Mouse (Mus musculus) stomach, embryonic 15.5 days (tissue): ENCODE measurements around the gene Mapk9. TPM values are rescaled to one million over a fixed set of nuclear protein-coding genes. Genes with fewer than 3 reads are reported as not detected.

Experiments
- ATAC-seq: fragments of 200-750 bp; cut with Nextera tagmentation; 2 replicates; pipeline ENCODE4 v1.8.0; 2017; ENCODE audit warnings: low read depth, moderate number of reproducible peaks, moderate TSS enrichment; ENCODE audit not compliant: insufficient read depth, low FRiP score
- H3K27ac ChIP-seq: fragments of 300-500 bp; sonication (generic); 2 replicates; pipeline ENCODE4 v1.5.1; 2015; ENCODE audit warnings: mild to moderate bottlenecking, inconsistent platforms
- H3K27me3 ChIP-seq: fragments of 300-500 bp; sonication (generic); replicated peaks from 2 replicates; pipeline ENCODE4 v1.6.1; 2015; ENCODE audit warnings: inconsistent platforms
- H3K36me3 ChIP-seq: fragments of 300-500 bp; sonication (generic); 2 replicates; pipeline ENCODE4 v1.6.1; 2015; ENCODE audit warnings: inconsistent platforms
- H3K4me1 ChIP-seq: fragments of 300-500 bp; sonication (generic); 2 replicates; pipeline ENCODE4 v1.6.1; 2015; ENCODE audit warnings: inconsistent platforms
- H3K4me2 ChIP-seq: fragments of 300-500 bp; sonication (generic); 2 replicates; pipeline ENCODE4 v1.6.1; 2015; ENCODE audit warnings: mild to moderate bottlenecking, inconsistent platforms
- H3K4me3 ChIP-seq: fragments of 300-500 bp; sonication (generic); replicated peaks from 2 replicates; pipeline ENCODE4 v1.5.1; 2015; ENCODE audit warnings: inconsistent platforms
- H3K9ac ChIP-seq: fragments of 300-500 bp; sonication (generic); 2 replicates; pipeline ENCODE4 v1.6.1; 2015; ENCODE audit warnings: inconsistent platforms
- H3K9me3 ChIP-seq: fragments of 300-500 bp; sonication (generic); 2 replicates; pipeline ENCODE4 v1.6.1; 2016; ENCODE audit warnings: inconsistent platforms
- WGBS: fragments of 180-500 bp; shearing (Covaris S2); methylation state at CpG from one replicate; pipeline ENCODE4 v1.1.7; 2015; 5-methylcytosine and 5-hydroxymethylcytosine counted together
- microRNA-seq: library from miRNA; unstranded; fragments of <30 nt; microRNA quantifications from one replicate; pipeline ENCODE4, GENCODE M21; 2016
- polyA plus RNA-seq: library from polyadenylated mRNA; unstranded; fragments of >200 nt; fragmentation: Nextera tagmentation; extraction: Ambion mirVana; gene quantifications from 2 replicates; pipeline ENCODE4 v1.2.1, GENCODE M21; 2015

Mapk9 gene
- polyA plus RNA-seq, 1 experiment from 2014 or later = 31.3 TPM

GRCm38 (mm10) chr11:49933811-49934210 is 87.3 kb downstream of the Mapk9 start:
- H3K9ac ChIP-seq = no peak overlapping the region
- H3K4me1 ChIP-seq = 0 out of 2 replicates have a peak, but pooled peaks cover 3% of the 10 kb centered on the region
- H3K36me3 ChIP-seq = no peaks in the 10 kb centered on the region
- no peak overlapping the region for H3K27ac ChIP-seq
- H3K4me2 ChIP-seq = no peak overlapping the region
- no peaks in the 10 kb centered on the region for H3K27me3 ChIP-seq
- WGBS = 81% methylated on average over 1 of the region's 1 CpGs
- no peak for ATAC-seq
- H3K9me3 ChIP-seq = no peaks in the 10 kb centered on the region
- no peak overlapping the region for H3K4me3 ChIP-seq

GRCm38 (mm10) chr11:49934322-49934721 is 87.8 kb downstream of the Mapk9 start:
- Histone ChIP-seq H3K4me1 (0 out of 2 replicates have a peak, but pooled peaks cover 3% of the 10 kb centered on the region), H3K9ac (no peak overlapping the region), H3K9me3 (no peaks in the 10 kb centered on the region), H3K27ac (no peak overlapping the region; the same call in 1 of the 2 replicates), H3K4me2 (no peak overlapping the region), H3K36me3 (no peaks in the 10 kb centered on the region), H3K4me3 (no peak overlapping the region), H3K27me3 (no peaks in the 10 kb centered on the region)
- no peak for ATAC-seq
- 53% methylated on average over 10 of the region's 10 CpGs for WGBS

Small RNA genes lying within 50 kb of the gene (microRNA-seq; reads per million reads assigned to microRNA genes)
- gene Gm23492 = not detected

Other genes starting within 250 kb of the Mapk9 start
- gene Flt4, start 237.5 kb upstream of the Mapk9 start, polyA plus RNA-seq = 4.9 and 5.7 TPM in 2 replicates
- not detected in 2 replicates for gene Scgb3a1, start 183.1 kb upstream of the Mapk9 start, polyA plus RNA-seq
- 47.6 and 49.2 TPM in 2 replicates for gene Cnot6, start 134.0 kb upstream of the Mapk9 start, polyA plus RNA-seq
- 8.1 and 8.7 TPM in 2 replicates for gene Gfpt2, start 52.6 kb upstream of the Mapk9 start, polyA plus RNA-seq
- gene Rasgef1c, start 55.1 kb downstream of the Mapk9 start, polyA plus RNA-seq = 0.49 and 0.84 TPM in 2 replicates
- 57.1 and 57.8 TPM in 2 replicates for gene Rnf130, start 178.6 kb downstream of the Mapk9 start, polyA plus RNA-seq